Mouse (Mus musculus) G1E (cell line): Measurements from ENCODE around the gene Lef1.

Experiments used
- CTCF ChIP-seq: IDR thresholded peaks from 2 replicates; pipeline ENCODE4 v1.5.1; 2012; ENCODE audit warnings: low read depth, low read length, inconsistent platforms, mixed read lengths
- GATA1 ChIP-seq: IDR thresholded peaks from 2 replicates; pipeline ENCODE4 v1.6.1; 2012; ENCODE audit warnings: borderline replicate concordance, low read length, inconsistent platforms, mixed read lengths
- GATA2 ChIP-seq: IDR thresholded peaks from 2 replicates; pipeline ENCODE4 v1.6.1; 2012; ENCODE audit warnings: low read depth, low read length, inconsistent platforms, borderline replicate concordance
- POLR2AphosphoS5 ChIP-seq: IDR thresholded peaks from 2 replicates; pipeline ENCODE4 v1.6.1; 2012; ENCODE audit warnings: low read depth, low read length, inconsistent platforms; ENCODE audit not compliant: insufficient replicate concordance
- TAL1 ChIP-seq: conservative IDR thresholded peaks from 2 replicates; pipeline ENCODE4 v1.6.1; 2012; ENCODE audit warnings: low read depth, low read length, inconsistent platforms, mixed read lengths

GRCm38 (mm10) chr3:131270381-131270780 lies 160.1 kb downstream of the Lef1 start:
- TF ChIP-seq CTCF (no peak), GATA2 (no peak), GATA1 (no peak), POLR2AphosphoS5 (no peak), TAL1 (no peak)
